Mouse (Mus musculus) left cerebral cortex, postnatal 25 days (tissue): Measurements from ENCODE around the gene L1cam. TPM values are rescaled to one million over a fixed set of nuclear protein-coding genes. Genes with fewer than 3 reads are reported as not detected.

Experiments
- DNase-seq, 2 experiments: peaks; one replicate each; pipeline ENCODE4 v3.0.0; 2022; ENCODE audit warnings: low spot score in 2 of 2, mixed read lengths in 1 of 2
- intact Hi-C: fragments of 180-260 bp; cut with DNase I; formaldehyde crosslinking; loops from one replicate; pipeline ENCODE4 v1.15.1; 2025
- total RNA-seq, 2 experiments: library from RNA; stranded (reverse); gene quantifications; 2 replicates each; pipeline ENCODE4 v1.2.3; 2021

Gene L1cam
- total RNA-seq, 2 experiments from 2014 or later, result 152 to 158 TPM

DNA sequence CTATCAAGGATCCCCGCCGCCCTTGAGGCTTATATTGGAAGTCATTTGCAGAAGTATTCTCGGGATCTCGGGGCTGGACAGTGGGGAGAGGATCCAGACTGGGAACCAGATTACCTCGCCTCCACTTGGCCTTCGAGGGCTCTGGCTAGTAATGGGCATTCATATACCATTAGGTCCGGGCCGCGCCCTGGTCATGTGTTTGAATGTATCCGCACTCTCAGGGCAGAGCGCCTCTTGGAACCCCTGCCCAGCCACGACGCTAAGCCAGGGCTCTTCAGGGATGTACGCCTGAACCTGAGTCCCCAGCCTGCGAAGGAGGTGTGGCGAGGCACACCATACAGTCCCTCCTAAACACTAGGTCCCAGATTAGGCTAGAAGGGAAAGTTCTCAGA lies 14.9 kb downstream of the L1cam start:
- DNase-seq, result no peak
- intact Hi-C loops, result no loop called here

DNA sequence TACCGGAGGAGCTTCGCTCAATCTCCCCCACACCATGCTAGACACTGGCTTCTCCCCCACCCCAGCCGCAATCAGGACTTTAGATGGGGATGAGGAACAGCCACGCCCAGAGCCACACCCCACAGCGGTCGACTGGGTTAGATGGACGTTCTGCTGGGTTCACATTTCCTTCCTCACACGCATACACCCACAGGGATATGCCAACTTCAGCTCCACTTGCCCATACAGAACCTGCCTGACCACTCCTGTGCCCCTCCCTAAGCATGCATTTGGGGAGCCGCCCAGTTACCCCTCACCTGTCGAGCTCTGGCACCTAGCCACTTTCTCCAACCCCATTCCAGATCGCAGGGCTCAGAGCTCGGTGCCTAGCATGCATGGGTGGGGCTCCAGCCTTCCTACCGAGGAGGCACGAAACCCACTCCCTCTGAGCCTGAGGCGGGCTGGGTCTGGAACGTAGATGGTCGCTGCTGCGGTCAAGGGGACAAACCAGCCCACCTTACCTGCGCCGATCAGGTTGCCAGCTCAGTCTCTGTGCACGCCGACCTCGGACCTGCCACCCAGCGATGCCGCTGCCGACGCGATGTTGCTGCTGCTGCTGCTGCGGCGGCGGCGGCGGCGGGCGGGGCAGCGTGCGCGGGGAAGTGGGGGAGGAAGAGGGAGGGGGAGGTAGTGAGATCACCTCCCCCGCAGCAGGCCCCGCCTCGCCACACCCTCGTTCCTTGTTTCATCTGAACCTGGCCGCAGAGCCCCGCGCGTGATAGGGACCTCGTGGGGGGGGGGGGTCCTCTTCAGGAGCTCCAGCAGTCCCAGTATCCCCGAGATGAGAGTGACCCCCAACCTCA lies 15.5 kb downstream of the L1cam start:
- intact Hi-C loops, result loop anchor here (1.0 kb wide), 1 partner anchor 56 kb away; the partner anchor contains the start of gene Pdzd4
- peak in 1 of 2 experiments; percentile 11 for DNase-seq

DNA sequence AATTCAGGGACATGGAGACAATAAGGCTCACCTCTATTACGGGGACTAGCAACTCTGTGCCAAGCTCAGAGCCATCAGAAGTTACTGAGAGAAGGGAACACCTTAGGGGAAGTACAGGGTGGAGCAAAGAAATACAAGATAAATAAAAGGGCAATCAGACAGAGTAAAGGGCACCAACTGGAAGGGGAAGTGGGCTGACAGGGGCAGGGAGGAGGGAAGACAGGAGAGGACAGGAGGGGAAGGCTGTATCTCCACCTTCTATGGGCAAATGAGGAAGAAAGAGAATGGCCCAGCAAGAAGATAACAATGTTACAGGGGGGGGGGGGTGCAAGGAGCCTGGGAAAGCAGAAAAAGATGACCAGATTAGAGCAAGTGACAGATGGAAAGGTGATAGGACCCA lies 18.9 kb downstream of the L1cam start:
- DNase-seq, result no peak
- intact Hi-C loops, result no loop called here

DNA sequence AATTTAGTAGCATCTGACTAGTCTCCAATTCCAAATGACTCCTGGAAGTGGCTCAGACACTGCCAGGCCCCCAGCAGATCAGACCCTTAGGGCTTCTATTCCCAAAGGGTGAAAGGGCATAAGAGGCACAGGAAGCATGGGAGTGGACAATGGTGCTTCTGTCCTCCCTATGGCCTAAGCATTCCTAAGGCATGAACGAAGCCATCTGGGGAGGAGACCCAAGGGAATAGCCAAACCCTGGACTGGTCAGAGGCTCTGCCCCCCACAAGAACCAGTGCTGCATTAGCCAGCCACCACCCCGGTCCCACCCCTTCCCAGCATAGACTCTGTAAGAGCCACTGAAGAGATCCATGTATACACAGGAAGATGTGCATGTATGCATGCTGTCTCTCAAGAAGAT lies 20.0 kb downstream of the L1cam start:
- intact Hi-C loops, result no loop called here

DNA sequence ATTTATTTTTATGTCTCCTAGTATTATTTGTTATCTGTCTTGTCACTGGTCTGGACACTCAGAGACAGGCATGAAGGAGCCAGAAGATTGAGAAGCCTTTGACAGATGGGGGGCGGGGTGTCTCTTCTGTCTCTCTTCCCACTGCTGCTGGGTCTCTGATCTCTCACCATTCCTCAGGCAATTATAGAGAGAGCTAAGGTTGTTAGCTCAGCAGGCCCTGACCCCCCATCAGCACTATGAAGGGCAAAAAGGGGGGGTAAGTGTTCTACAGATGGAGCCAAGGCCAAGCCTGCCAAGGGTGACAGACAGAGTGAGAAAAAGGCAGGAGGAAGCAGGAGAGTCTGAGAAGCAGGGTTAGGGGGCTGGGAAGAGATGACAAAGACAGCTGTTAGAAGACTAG lies 23.9 kb downstream of the L1cam start:
- intact Hi-C loops, result no loop called here
- no peak for DNase-seq

More for the DNA sequence above, 20.0 kb downstream of the L1cam start:
- DNase-seq, result no peak

GRCm38 (mm10) chrX:73871474-73871873 lies 24.4 kb downstream of the L1cam start:
- intact Hi-C loops, result no loop called here
- no peak for DNase-seq

GRCm38 (mm10) chrX:73869334-73869733 lies 26.6 kb downstream of the L1cam start:
- DNase-seq, result no peak
- intact Hi-C loops, result no loop called here

GRCm38 (mm10) chrX:73867852-73868251 lies 28.1 kb downstream of the L1cam start:
- no peak for DNase-seq
- intact Hi-C loops, result no loop called here

DNA sequence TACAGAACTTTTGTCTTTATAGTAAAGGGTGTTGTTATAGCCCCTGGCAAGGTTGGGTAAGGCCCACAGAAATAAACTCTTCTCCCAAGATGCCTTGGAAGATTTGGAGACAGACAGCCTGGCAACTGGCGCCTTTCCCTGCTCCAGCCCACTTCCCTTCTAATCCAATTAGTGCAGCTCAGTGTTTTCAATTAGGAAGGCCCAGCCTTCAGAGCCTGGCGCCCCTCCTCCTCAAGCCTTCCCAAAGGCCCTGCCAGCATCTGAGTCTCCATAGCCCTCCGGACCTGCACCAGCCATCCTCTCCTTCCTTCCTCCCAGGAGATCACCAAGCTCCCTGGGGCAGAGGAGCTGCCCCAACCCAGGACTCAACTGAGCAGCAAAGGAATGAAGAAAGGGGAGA lies 28.6 kb downstream of the L1cam start:
- intact Hi-C loops, result no loop called here
- DNase-seq, result peak in 1 of 2 experiments; percentile 42

DNA sequence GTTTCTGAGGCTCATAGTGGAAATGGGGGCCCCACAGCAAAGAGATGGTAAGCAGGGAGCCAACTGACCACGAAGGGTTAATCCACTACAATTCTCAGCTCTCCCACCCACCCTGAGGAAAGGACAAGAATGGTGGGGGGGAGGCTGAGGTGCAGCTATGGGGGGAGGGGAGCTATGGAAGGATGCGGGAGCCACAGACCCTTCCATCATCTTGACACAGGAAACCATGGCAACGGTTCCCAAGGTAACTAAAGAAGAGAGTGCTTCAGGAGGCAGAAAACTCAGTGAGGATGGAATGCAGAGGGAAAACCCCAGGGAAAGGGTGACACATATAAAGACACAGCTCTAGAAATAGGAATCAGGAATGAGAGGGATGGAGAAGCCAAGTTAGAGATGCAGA lies 31.2 kb downstream of the L1cam start:
- intact Hi-C loops, result no loop called here
- peak in 1 of 2 experiments; percentile 39 for DNase-seq

GRCm38 (mm10) chrX:73855087-73855408 lies 40.9 kb downstream of the L1cam start:
- intact Hi-C loops, result no loop called here
- no peak for DNase-seq

GRCm38 (mm10) chrX:73854326-73855086 lies 41.4 kb downstream of the L1cam start:
- intact Hi-C loops, result no loop called here
- DNase-seq, result no peak

- intact Hi-C loops, result no loop called here
- no peak for DNase-seq
These were observed 59.2 kb downstream of the L1cam start for GRCm38 (mm10) chrX:73836691-73837090.

DNA sequence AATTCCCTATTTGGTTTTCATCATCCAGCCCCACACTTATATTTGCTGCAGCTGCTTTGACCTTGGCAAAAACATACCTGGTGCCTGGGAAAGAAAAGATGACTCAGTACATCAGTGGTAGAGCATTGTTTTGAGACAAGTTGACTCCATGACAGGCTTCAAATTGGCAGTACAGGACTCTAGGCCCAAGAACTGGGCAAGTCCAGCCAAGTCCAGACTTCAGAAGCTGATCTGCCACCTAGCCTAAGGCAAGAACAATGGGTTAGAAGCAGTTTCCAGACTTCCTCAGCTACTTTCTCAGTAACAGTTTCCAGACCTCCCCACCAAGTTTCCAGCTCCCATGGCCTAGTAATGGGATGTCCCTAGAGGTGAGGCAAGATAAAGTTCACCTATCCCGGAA lies 60.2 kb downstream of the L1cam start:
- intact Hi-C loops, result no loop called here
- DNase-seq, result no peak

DNA sequence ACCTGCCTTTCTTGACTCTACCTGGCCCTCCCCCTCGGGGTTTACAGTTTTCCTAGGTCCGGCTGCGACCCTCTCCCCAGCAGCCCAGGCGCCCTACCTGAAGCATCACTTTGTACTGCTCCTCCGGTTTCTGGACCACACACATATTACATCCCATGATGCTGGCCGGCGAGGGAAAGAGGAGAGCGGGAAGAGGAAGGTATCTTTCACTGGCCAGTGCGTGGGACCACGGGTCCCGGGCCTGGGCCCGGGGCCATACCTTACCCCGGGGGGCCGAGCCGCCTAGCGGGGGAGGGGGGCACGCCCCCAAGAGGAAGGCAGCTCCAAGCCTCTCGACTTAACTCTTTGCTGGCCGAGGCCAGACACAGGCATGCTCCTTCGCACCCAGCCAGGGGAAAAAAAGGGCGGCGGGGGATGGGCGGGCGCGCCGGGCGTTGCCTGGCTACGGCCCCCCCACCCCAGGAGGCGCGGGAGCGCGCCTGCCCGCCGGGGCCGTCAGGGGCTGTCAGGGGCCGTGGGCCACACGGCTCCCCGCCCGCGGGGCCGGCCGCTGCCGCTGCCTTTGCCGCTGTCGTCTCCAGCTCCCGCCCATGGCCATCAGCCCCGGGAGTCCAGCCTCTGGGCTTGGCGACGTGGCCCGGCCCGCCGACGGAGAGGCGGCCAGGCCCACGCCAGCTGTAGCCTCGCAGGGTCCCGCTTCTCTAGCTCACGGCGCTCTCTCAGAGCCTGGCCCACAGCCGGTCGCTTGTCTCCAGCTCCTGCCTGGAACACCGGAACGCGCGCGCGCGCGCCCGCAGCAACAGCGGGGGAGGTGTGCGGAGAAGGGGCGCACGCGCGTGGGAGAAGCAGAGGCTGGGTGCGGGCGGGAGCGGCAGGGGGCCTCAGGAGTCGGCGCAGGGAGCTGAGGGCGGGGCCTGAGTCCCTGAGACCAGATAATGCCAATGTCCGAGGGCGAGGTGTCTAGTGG lies 71.4 kb downstream of the L1cam start, which contains the start of gene Pdzd4:
Gene Pdzd4 (minus strand): TSS at position 785 of the 967 bp plus-strand sequence.
- peak; percentile 35 to 62 for DNase-seq
- intact Hi-C loops, result loop anchor here (1.0 kb wide), 1 partner anchor 56 kb away; no protein-coding TSS in a partner anchor

DNA sequence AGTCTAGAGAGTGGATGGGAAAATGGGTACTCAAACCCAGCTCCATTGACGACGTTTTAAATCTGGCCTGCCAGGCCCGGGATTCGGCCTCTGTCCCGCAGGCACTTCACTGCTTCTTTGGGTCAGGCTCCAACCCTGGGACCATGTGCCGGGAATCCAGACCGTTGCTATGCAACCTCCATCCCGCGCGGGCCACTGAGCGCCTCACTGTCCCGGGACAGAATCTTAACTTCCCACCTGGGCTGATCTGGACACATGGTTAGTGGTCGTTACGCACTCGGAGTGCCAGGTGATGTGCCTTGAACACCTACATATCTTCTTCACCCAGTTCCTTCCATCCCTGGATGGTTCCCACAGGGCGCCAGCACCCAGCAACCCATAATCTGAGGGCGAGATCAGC lies 72.2 kb downstream of the L1cam start:
- DNase-seq, result no peak
- intact Hi-C loops, result loop anchor here (1.0 kb wide), 1 partner anchor 57 kb away; no protein-coding TSS in a partner anchor

- intact Hi-C loops, result no loop called here
- no peak for DNase-seq
These were observed 79.2 kb downstream of the L1cam start for GRCm38 (mm10) chrX:73816596-73817314.

GRCm38 (mm10) chrX:73815072-73815471 lies 80.8 kb downstream of the L1cam start:
- intact Hi-C loops, result no loop called here
- DNase-seq, result no peak

DNA sequence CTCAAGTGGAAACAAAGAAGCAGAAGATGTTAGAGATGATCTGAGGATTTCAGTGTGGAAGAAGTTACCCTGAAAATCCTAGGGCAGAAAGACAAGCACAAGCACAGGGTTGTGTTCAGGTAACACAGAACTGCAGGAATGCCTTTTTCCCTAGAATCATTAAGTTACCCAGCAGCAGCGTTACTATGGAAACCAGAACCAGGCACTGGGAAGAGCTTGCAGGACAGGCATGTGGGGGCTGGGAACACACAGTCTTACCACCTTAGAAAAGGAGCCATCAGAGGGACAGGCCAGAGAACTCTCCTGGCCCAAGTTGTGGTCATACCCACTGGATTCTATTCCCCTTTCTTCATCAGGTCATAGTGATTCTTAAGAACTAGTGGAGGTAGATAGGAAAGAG lies 90.1 kb downstream of the L1cam start:
- intact Hi-C loops, result no loop called here
- DNase-seq, result peak in 1 of 2 experiments; percentile 39
